Mouse (Mus musculus) heart, embryonic 11.5 days (tissue): ENCODE measurements around the gene Fam219a. TPM values are rescaled to one million over a fixed set of nuclear protein-coding genes. Genes with fewer than 3 reads are reported as not detected.

Experiments used
- ATAC-seq: fragments of 200-750 bp; cut with Nextera tagmentation; replicated peaks from 2 replicates; pipeline ENCODE4 v1.8.0; 2017; ENCODE audit warnings: moderate library complexity; ENCODE audit not compliant: insufficient number of reproducible peaks, low FRiP score, low TSS enrichment
- H3K27ac ChIP-seq: fragments of 300-500 bp; sonication (generic); 2 replicates; pipeline ENCODE4 v1.5.1; 2014; ENCODE audit warnings: mild to moderate bottlenecking, low read depth, low read length
- H3K27me3 ChIP-seq: fragments of 300-500 bp; sonication (generic); 2 replicates; pipeline ENCODE4 v1.6.1; 2014; ENCODE audit warnings: mild to moderate bottlenecking, low read length, mixed read lengths; ENCODE audit not compliant: control insufficient read depth, insufficient read depth
- H3K36me3 ChIP-seq: fragments of 300-500 bp; sonication (generic); 2 replicates; pipeline ENCODE4 v1.6.1; 2014; ENCODE audit warnings: mild to moderate bottlenecking, low read length, moderate library complexity, mixed read lengths; ENCODE audit not compliant: control insufficient read depth, insufficient read depth
- H3K4me1 ChIP-seq: fragments of 300-500 bp; sonication (generic); 2 replicates; pipeline ENCODE4 v1.6.1; 2014; ENCODE audit warnings: low read length; ENCODE audit not compliant: control insufficient read depth, insufficient read depth
- H3K4me2 ChIP-seq: fragments of 300-500 bp; sonication (generic); 2 replicates; pipeline ENCODE4 v1.6.1; 2014; ENCODE audit warnings: mild to moderate bottlenecking, moderate library complexity
- H3K4me3 ChIP-seq: fragments of 300-500 bp; sonication (generic); 2 replicates; pipeline ENCODE4 v1.5.1; 2014; ENCODE audit warnings: low read depth, low read length
- H3K9ac ChIP-seq: fragments of 300-500 bp; sonication (generic); 2 replicates; pipeline ENCODE4 v1.6.1; 2014; ENCODE audit warnings: mild to moderate bottlenecking, low read depth, low read length, moderate library complexity
- H3K9me3 ChIP-seq: fragments of 300-500 bp; sonication (generic); replicated peaks from 2 replicates; pipeline ENCODE4 v1.6.1; 2016; ENCODE audit warnings: low read length; ENCODE audit not compliant: control insufficient read depth
- whole genome bisulfite sequencing: fragments of 180-500 bp; shearing (Covaris S2); extraction: QIAGEN DNeasy Blood & Tissue Kit; methylation state at CpG from one replicate; pipeline ENCODE4 v1.1.7; 2014; ENCODE audit not compliant: insufficient replicate concordance; 5-methylcytosine and 5-hydroxymethylcytosine counted together
- polyA plus RNA-seq: library from polyadenylated mRNA; unstranded; fragments of >200 nt; fragmentation: Nextera tagmentation; extraction: Ambion mirVana; gene quantifications from 2 replicates; pipeline ENCODE4 v1.2.1, GENCODE M21; 2014

The Fam219a gene
- polyA plus RNA-seq, 1 experiment from 2014 or later: 1.8 TPM

DNA sequence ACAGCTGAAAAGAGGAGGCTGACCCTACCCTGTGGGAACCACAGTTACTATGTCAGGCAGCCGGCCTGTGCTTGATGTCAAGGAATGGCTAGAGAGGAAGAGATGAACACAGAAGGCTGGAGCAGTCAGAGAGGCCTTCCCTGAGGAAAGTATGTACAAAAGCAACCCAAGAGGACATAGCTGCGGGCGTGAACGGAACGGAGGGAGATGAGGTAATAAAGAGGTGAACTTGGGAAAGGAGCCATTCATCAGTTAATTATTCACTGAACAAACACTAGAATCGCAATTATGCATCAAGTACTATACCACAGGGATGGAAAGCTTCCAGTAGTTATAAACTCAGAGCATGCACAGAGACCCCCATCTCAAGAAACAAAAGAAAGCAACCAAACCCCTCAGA lies 47.2 kb downstream of the Fam219a start:
- H3K9me3 ChIP-seq: no peaks in the 10 kb centered on the region
- H3K27ac ChIP-seq: no peak overlapping the region
- H3K4me2 ChIP-seq: no peak overlapping the region
- no peak overlapping the region for H3K9ac ChIP-seq
- WGBS: 88% methylated on average over 6 of the region's 6 CpGs
- no peak for ATAC-seq
- no peak overlapping the region for H3K4me3 ChIP-seq
- H3K4me1 ChIP-seq: no peaks in the 10 kb centered on the region
- H3K27me3 ChIP-seq: peaks cover 12% of the 10 kb centered on the region
- no peaks in the 10 kb centered on the region for H3K36me3 ChIP-seq

DNA sequence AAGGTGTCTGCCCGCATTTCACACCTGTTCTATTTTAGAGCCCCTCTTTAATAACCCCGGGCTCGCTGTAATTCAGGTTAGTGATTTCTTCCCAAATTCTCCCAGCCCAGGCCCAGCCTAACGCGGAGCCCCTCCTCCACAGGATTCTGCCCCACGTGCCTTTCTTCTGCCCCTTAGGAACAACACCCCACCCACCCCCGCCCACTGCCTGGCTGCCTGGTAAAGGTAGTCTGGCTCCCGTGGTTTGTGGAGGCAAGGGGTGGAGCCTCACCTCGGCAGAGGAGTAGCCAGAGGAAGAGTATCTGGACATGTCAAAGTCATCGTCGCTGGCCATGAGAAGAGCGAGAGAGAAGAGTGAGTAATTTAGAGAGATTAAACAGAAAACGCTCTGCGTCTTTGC lies 48.7 kb downstream of the Fam219a start:
- no peaks in the 10 kb centered on the region for H3K4me1 ChIP-seq
- no peak overlapping the region for H3K27ac ChIP-seq
- no peaks in the 10 kb centered on the region for H3K36me3 ChIP-seq
- no peak overlapping the region for H3K4me3 ChIP-seq
- WGBS: 31% methylated on average over 14 of the region's 14 CpGs
- ATAC-seq: no peak
- no peaks in the 10 kb centered on the region for H3K9me3 ChIP-seq
- peaks cover 8% of the 10 kb centered on the region for H3K27me3 ChIP-seq
- no peak overlapping the region for H3K9ac ChIP-seq
- no peak overlapping the region for H3K4me2 ChIP-seq

DNA sequence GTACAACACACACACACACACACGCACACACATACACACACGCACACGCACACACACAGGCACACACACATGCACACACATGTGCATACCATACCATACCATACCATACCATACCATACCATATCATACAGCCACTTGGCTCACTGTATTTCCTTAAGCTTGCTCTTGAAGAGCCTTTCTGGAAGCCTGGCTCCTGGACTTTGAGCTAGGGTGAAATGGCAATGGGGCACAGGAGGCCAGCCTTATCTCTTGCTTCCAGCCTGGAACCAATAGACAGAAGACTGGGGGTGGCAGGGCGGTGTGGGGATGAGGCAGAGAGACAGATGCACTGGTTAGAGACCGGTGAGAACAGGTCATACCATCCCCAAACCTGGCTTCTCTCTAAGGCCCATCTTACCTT lies 50.1 kb downstream of the Fam219a start:
- H3K27ac ChIP-seq: no peak overlapping the region
- no peaks in the 10 kb centered on the region for H3K9me3 ChIP-seq
- no peak overlapping the region for H3K9ac ChIP-seq
- peaks cover 8% of the 10 kb centered on the region for H3K27me3 ChIP-seq
- H3K4me1 ChIP-seq: no peaks in the 10 kb centered on the region
- H3K4me3 ChIP-seq: no peak overlapping the region
- no peaks in the 10 kb centered on the region for H3K36me3 ChIP-seq
- H3K4me2 ChIP-seq: no peak overlapping the region
- WGBS: 86% methylated on average over 5 of the region's 5 CpGs
- no peak for ATAC-seq

DNA sequence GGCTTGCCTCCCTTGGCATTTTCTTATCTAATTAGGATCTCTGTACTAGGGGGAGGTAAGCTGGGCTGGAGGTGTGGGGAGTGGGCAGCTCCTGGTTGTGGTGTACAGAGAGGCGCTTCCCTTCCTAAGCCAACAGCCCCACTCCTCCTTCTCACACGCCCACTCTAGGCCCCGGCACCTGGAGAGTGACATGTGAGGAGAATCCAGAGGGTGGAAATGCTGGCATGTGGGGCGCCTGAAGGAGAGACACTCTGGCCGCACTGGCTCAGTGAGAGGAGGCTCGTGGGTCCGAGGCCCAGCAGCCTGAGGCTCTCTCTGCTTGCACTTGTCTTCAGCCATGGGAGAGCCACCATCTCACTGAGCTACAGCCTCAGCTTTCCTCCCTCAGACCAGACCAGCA lies 51.0 kb downstream of the Fam219a start:
- Histone ChIP-seq H3K27me3 (peaks cover 13% of the 10 kb centered on the region), H3K9me3 (no peaks in the 10 kb centered on the region), H3K4me1 (no peaks in the 10 kb centered on the region), H3K36me3 (no peaks in the 10 kb centered on the region), H3K4me3 (no peak overlapping the region), H3K27ac (no peak overlapping the region), H3K9ac (no peak overlapping the region), H3K4me2 (no peak overlapping the region)
- no peak for ATAC-seq
- WGBS: 77% methylated on average over 7 of the region's 7 CpGs

DNA sequence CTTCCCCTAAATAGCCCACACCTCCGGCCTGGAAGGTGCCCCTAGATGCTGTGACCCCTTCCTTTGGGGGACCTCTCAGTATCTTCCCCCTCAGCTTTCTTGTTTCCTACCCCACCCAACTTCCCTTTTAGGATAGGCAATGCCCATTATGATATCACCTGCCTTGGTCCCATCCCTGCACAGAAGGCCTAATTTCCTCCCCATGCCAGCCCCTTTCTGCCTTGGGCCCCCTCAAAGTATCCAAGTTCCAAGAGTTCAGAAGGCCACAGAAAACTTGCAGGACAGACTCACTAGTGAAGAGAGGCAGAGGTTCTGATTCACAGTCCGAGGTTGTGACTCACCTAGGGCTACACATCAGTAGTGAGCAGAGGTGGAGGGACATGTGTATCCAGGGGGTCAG lies 52.1 kb downstream of the Fam219a start, which contains the start of gene 1110017D15Rik:
Gene 1110017D15Rik, minus strand, starts transcription at position 101 of the 400 bp plus-strand sequence.
- Histone ChIP-seq H3K9ac (no peak within 1 kb of the TSS), H3K27ac (no peak within 1 kb of the TSS), H3K4me1 (no peaks in the 10 kb centered on the region), H3K4me2 (no peak within 1 kb of the TSS), H3K4me3 (no peak within 1 kb of the TSS), H3K9me3 (no peaks in the 10 kb centered on the region), H3K27me3 (peaks cover 15% of the 10 kb centered on the region), H3K36me3 (no peaks in the 10 kb centered on the region)
- no peak for ATAC-seq
- 69% methylated on average over 2 of the region's 2 CpGs for WGBS

DNA sequence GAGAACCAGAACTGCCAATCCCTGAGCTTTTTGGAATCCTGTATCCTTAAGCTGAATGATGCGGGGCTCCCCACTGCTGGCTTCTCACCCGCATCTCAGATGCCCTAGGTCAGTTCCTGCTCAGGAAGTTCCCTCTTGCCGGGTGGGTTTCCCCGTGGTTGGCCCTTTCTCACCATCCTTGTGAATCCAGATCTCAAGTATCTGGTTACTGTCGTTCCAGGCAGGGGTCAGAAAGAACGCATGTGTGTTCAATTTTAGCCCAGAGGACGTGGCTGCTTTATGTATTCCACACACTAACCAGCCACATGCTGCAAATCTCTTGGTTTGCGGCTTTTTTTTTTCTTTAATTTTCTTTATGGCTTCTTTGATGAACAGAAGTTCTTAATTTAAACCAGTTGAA lies 55.6 kb downstream of the Fam219a start:
- 26% methylated on average over 8 of the region's 8 CpGs for WGBS
- no peaks in the 10 kb centered on the region for H3K4me1 ChIP-seq
- H3K27me3 ChIP-seq: peaks cover 21% of the 10 kb centered on the region

DNA sequence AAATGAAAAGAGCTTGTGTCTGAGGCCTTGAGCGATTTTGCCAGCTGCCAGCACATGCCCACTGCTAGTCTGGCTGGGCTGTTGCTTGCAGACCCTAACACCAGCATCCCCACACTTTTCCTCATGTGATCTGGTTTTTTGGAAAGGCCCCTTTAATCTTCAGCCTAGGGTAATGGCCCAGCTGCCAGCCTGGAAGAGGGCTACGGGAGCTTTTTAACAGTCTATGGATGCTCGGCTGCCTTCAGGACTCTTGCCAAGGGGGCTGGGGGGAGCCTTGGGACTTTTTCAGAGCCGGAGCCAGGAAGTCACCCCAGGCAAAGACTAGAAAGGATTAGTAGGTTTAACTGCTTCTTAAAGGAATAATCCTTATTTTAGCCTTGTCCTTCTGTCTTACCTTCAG lies 56.0 kb downstream of the Fam219a start:
- H3K27me3 ChIP-seq: peaks cover 25% of the 10 kb centered on the region

More for the DNA sequence above, 55.6 kb downstream of the Fam219a start:
- Histone ChIP-seq H3K36me3 (no peaks in the 10 kb centered on the region), H3K9me3 (no peaks in the 10 kb centered on the region), H3K27ac (no peak overlapping the region), H3K4me2 (no peak overlapping the region), H3K4me3 (no peak overlapping the region), H3K9ac (no peak overlapping the region)
- ATAC-seq: no peak

DNA sequence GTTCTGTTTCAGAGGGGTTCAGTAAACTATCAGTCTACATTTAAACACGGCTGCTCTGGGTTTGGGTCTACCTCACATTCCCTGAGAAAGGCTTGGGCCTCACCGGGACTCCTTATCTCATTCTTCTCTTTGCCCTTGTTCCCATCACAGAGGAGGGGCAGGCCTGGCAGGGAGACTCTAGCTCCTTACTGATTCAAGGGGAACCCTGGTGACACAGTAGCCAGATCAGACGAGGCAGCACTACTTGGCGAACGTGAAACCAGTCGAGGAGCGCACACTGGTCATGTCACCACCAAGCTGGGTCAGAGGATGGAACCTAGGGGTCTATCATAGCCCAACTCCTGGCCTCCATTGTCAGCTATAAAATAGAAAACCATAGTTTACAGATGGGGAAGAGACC lies 61.3 kb downstream of the Fam219a start:
- peaks cover 23% of the 10 kb centered on the region for H3K27me3 ChIP-seq
- H3K4me3 ChIP-seq: no peak overlapping the region
- 32% methylated on average over 7 of the region's 7 CpGs for WGBS
- H3K9me3 ChIP-seq: no peaks in the 10 kb centered on the region
- no peak overlapping the region for H3K9ac ChIP-seq
- H3K36me3 ChIP-seq: no peaks in the 10 kb centered on the region
- peak overlapping the region; percentile 94; the same call in 1 of the 2 replicates for H3K4me2 ChIP-seq
- H3K4me1 ChIP-seq: no peaks in the 10 kb centered on the region
- no peak overlapping the region for H3K27ac ChIP-seq
- ATAC-seq: no peak

More for the DNA sequence above, 56.0 kb downstream of the Fam219a start:
- no peak overlapping the region for H3K27ac ChIP-seq
- H3K36me3 ChIP-seq: no peaks in the 10 kb centered on the region
- no peak for ATAC-seq
- no peak overlapping the region for H3K4me2 ChIP-seq
- WGBS: 53% methylated on average over 4 of the region's 4 CpGs
- H3K4me3 ChIP-seq: no peak overlapping the region
- H3K9ac ChIP-seq: no peak overlapping the region
- H3K4me1 ChIP-seq: no peaks in the 10 kb centered on the region
- H3K9me3 ChIP-seq: no peaks in the 10 kb centered on the region

DNA sequence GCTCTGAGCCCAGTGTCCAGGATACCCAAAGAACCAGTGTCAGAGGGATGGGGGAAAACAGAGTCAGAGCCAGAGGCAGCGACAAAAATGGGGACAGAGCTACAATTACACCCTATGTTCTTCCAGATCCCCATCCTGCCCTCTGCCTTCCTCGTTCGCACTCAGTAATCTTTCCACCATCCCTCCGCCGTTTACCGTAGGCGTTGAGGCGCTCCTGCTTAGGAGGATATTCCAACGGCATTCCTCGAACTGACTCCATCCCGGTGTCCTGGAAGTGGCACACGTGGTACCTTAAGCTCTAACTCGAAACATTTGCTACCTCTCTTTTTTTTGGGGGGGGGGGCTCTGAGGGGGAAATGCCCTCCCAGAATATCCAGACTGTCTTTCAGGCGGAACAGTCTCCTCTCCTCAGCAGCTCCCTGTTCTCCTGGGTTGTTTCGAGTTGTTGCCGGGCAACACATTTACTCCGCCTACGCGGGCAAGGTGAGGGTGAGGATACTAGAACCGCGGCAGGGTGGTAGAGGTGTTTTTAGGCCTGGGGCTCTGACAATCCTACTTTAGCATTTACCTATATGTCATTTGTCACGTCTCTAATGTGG lies 61.9 kb downstream of the Fam219a start:
- peak overlapping the region; percentile 58 for H3K9ac ChIP-seq
- WGBS: 2% methylated on average over 22 of the region's 22 CpGs
- peaks cover 23% of the 10 kb centered on the region for H3K27me3 ChIP-seq
- no peak overlapping the region for H3K27ac ChIP-seq
- H3K36me3 ChIP-seq: no peaks in the 10 kb centered on the region
- H3K4me3 ChIP-seq: peak overlapping the region; percentile 52
- H3K4me2 ChIP-seq: peak overlapping the region; percentile 94
- peaks cover 2% of the 10 kb centered on the region for H3K4me1 ChIP-seq
- ATAC-seq: no peak
- no peaks in the 10 kb centered on the region for H3K9me3 ChIP-seq
